Mouse (Mus musculus) embryo, embryonic 11 days (tissue): ENCODE measurements around the gene Coro2a.
"Not testable (repeated sequence)": the region's sequence is repeated elsewhere in the genome, so short reads cannot be mapped to it uniquely, and the experiment has no call there.

Experiments used
- DNase-seq: peaks from one replicate; pipeline ENCODE4 v3.0.0-alpha.2; 2015

The Coro2a gene

GRCm38 (mm10) chr4:46582024-46582423 is 20.0 kb downstream of the Coro2a start:
- not testable (repeated sequence) for DNase-seq

DNA sequence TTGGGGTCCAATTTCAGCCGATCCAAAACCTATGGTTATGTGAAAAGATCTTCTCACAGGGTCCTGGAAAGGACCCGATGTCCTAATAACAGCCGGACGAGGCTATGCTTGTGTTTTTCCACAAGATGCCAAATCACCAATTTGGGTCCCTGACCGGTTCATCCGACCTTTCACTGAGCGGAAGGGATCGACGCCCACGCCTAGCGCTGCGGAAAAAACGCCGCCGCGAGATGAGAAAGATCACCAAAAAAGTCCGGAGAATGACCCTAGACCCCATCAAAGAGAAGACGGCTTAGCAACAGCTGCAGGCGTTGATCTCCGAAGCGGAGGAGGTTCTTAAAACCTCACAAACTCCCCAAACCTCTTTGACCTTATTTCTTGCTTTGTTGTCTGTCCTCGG is 20.4 kb downstream of the Coro2a start:
- DNase-seq = not testable (repeated sequence)

DNA sequence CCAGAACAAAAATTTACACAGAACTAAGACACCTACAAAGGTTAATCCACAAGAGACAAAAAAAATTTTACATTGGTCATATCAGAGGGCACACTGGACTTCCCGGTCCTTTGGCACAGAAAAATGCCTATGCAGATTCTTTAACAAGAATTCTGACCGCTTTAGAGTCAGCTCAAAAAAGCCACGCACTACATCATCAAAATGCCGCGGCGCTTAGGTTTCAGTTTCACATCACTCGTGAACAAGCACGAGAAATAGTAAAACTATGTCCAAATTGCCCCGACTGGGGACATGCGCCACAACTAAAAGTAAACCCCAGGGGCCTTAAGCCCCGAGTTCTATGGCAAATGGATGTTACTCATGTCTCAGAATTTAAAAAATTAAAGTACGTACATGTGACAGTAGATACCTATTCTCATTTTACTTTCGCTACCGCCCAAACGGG is 21.2 kb downstream of the Coro2a start:
- not testable (repeated sequence) for DNase-seq

DNA sequence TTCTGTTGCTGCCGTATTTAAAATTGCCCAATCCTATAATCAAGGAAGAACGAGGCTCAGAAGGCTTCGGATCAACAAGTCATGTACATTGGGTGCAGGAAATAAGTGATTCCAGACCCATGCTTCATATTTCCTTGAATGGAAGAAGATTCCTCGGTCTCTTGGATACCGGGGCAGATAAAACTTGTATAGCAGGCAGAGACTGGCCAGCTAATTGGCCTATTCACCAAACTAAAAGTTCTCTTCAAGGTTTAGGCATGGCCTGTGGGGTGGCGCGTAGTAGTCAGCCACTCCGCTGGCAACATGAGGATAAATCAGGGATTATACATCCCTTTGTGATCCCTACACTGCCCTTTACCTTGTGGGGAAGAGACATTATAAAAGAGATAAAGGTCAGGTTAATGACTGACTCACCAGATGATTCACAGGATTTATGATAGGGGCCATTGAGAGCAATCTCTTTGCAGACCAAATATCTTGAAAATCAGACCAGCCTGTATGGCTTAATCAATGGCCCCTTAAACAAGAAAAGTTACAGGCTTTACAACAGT is 23.1 kb downstream of the Coro2a start:
- not testable (repeated sequence) for DNase-seq

DNA sequence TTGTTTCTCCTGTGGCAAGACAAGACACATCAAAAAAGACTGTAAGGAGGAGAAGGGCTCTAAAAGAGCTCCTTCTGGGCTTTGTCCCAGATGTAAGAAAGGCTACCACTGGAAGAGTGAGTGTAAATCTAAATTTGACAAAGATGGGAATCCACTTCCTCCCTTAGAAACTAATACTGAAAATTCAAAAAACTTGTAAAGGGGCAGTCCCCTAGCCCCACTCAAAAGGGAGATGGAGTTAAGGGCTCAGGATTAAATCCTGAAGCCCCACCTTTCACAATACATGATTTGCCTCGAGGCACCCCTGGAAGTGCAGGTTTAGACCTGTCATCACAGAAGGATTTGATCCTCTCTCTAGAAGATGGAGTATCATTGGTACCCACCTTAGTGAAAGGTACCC is 23.8 kb downstream of the Coro2a start:
- no peak for DNase-seq

DNA sequence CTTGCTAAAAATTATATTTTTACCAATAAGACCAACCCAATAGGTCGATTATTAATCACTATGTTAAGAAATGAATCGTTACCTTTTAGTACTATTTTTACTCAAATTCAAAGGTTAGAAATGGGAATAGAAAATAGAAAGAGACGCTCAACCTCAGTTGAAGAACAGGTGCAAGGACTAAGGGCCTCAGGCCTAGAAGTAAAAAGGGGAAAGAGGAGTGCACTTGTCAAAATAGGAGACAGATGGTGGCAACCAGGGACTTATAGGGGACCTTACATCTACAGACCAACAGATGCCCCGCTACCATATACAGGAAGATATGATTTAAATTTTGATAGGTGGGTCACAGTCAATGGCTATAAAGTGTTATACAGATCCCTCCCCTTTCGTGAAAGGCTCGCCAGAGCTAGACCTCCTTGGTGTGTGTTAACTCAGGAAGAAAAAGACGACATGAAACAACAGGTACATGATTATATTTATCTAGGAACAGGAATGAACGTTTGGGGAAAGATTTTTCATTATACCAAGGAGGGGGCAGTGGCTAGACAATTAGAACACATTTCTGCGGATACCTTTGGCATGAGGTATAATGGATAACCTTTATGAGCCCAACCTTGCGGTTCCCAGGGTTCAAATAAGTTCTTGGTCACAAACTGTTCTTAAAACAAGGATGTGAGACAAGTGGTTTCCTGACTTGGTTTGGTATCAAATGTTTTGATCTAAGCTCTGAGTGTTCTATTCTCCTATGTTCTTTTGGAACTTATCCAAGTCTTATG is 26.3 kb downstream of the Coro2a start:
- DNase-seq = not testable (repeated sequence)

GRCm38 (mm10) chr4:46574841-46575240 is 27.2 kb downstream of the Coro2a start:
- DNase-seq = no peak

GRCm38 (mm10) chr4:46574024-46574753 is 27.8 kb downstream of the Coro2a start:
- no peak for DNase-seq

DNA sequence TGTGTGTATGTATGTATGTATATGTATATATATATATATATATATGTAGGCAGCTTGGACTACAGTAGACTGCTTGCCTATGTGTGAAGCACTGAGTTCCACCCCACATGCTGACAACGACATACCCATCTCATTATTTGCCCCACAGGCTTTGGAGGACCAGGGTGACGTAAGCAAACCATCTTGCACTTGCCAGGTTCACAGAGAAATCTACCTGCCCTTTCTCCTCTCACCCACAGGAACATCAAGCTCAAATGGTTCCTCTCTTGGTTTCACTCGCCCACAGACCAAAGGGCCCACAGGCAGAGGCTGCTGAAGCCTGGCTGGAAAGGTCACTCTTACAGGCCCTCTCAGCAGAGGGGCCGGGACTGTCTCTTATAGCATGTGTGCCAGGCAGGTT is 29.4 kb downstream of the Coro2a start:
- no peak for DNase-seq

- no peak for DNase-seq
These were observed 30.3 kb downstream of the Coro2a start for GRCm38 (mm10) chr4:46571744-46572143.

DNA sequence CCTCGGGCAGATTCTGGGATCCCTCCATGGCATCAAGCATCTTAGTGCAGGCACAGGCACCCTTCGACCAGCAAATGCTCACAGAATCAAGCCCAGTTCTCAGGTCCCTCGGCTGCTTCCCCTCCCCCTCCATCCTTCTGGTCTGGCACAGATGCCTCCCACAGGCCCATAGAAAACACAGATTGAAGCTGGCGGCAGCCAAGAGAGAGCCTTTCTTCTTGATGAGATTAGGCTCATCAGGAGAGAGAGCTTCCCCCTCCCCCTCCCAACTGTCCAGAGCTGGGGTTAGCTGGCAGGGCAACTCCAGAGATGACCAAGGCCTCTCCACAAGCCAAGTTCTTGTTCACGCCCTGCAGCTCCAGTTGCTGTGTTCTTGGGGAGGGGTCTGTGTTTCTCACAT is 32.3 kb downstream of the Coro2a start:
- peak; percentile 41 for DNase-seq

DNA sequence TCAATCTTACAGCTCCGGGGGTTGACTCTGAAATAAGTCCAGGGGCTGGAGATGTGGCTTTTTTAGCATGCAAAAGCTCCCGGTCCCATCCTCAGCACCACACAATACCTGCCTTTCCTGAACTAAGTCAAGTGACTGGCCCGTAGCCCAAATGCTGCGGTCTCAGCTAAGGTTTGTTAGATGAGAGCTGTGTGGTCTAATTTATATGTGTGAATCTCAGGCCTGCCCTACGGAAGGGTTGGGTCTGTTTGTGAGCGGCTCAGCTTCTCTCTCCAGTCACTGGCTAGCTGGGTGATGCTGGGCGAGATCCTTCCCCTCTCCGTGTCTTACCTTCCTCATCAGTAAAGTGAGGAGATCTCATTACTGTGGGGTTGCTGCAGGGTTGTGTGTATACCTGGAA is 33.8 kb downstream of the Coro2a start:
- no peak for DNase-seq

DNA sequence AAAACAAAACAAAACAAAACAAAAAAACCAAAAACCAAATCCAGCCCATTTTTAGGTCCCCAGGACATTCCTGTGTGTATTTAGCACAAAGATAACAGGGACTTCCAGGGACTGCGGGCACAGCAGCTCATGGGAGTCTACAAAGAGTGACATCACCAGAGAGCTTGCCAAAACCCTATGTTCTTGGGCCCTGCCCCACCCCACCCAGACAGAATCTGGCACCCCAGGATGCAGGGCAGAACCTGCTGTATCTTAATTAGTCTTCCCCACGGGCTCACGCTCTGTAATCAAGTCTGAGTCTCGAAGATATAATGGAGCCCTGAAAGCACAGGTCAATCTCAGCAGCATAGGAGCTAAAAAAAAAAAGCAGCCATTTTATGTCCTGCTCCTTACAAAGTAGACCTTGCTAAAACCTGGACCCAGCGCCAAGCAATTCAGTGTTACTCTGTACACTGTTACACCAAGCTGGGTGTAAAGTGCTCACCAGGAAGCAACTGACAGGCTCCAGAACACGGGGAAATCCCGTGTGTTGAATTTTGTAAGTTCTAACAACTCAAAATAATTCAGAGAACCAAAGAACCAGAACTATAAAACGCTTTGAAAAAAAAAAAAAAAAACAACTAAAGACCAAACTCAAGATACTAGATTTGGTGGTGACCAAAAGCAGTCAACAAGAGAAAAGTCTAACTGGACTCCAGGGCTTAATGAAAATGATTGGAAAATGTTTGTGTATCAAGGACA is 34.9 kb downstream of the Coro2a start:
- no peak for DNase-seq

DNA sequence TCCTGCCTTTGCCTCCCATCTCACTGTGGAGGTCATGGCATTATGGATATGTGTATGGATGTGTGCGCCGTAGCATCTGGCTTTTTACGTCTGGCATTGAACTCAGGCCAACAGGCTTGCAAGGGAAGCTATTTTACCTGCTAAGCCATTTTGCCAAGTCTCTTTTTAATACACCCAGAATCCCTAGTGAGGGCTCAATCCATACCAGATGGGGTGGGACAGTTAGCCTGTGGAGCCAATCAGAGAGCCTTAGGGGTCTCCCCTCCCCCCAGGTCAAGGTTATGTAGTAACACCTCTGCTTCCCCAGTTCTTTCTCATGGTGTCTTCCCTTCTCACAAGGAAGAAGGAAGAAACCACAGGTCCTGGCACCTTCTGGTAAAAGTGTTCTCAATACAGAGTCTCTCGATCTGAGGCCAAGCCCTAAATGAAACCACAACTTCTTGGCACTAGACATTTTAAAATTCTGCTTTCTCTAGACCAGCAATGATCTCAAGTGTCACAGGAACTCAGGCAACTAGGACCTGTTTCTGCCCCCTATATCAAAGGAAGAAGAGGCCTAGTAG is 36.5 kb downstream of the Coro2a start:
- DNase-seq = no peak

DNA sequence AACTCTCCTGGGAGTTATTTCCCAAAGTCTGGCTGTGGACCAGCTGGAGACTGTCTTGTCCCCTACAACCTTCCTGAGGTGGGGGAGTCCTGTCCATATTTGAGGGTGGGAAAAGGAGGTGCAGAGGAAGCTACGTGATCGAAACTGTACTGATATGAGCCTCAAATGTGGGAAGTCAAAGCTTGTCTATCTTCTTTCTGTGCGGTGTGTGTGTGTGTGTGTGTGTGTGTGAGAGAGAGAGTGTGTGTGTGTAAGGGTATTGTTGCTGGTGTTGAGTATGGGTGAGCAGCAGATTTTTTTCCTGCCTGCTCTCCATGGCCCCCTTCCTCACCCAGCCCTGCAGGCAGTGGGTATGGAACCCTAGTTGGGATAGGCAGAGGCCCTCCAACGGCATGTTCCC is 37.8 kb downstream of the Coro2a start:
- no peak for DNase-seq

GRCm38 (mm10) chr4:46563847-46564246 is 38.2 kb downstream of the Coro2a start:
- no peak for DNase-seq

DNA sequence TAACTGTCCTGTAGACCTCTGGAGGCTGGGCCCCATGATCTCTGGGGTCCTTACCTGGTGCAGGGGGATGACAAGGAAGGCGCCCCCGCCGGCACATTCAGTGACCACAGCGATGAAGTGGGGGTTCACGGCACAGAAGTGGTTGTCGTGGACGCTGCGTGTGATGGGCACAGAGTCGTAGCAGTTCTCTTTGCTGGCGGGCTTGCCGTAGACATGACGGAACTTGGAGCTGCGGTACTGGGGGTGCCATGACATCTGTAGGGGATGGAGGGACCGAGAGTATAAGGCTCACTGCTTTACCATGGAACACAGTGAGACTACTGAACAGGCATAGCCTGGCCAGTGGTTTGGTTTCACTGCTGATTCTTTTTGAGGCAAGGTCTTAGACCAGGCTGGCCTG is 39.2 kb downstream of the Coro2a start:
- DNase-seq = no peak

GRCm38 (mm10) chr4:46562037-46562436 is 40.0 kb downstream of the Coro2a start:
- no peak for DNase-seq

- no peak for DNase-seq
These were observed 41.8 kb downstream of the Coro2a start for GRCm38 (mm10) chr4:46560069-46560705.

DNA sequence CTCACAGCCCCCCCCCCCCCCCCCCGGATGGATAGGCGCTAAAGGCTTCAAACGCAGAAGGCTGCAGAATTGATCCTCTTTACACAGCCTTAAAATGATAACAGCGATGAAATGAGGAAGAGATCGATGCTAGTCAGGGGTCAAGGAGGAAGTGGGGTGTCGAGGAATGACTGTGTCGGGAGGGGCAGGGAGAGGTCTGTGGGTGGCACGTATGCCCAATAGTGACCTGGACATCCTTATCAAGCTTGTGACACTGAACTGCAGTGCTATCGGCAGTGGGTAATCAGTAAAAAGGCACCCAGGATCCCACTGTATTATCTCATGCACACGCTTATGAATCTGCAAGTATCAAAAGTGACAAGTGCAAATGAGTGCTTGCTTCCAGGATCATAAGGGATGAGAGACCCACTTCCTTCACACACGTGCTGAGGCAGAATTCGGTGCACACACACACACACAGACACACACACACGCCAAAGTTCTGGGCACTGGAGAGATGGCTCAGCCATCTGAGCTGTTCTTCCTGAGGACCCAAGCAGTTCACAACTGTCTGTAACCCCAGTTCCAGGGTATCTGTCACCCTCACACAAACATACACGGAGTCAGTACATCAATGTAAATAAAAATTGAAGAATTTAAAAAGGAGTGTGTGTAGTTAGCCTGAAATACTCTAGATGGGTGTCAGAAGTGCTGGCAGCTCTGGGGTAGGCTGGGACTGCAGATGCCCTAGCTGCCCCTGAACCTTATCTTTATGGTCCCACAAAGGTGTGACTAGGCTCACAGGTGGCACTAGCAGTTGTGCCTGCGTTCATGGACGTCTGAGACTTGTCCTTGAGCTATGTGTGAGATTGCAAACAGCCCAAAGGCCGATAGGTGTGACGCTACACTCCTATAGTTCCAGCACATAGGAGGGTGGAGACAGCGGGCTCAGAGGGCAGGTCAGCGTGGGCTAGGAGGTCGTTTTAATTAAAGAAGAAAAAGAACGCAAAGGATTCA is 43.0 kb downstream of the Coro2a start:
- DNase-seq = no peak

DNA sequence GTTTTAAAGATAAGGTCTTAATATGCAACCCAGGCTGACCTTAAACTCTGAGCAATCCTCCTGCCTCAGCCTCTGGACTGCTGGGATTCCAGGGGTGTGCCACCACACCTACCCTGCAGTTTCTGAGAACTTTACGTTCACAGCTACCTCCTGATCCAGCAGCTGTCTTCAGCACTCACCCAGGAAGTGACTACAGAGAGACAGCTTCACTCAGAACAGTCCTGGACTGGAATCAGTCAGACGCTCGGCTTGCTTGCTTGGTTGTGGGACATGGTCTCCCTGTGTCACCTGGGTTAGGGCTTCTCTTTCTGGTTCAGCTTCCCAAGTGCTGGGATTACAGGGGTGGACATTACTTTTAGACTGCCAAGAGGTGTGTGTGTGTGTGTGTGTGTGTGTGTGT is 45.1 kb downstream of the Coro2a start:
- no peak for DNase-seq
